Mouse (Mus musculus): ENCODE data around the gene Iqcn. TPM values are rescaled to one million over a fixed set of nuclear protein-coding genes. Genes with fewer than 3 reads are reported as not detected.

Iqcn gene
- polyA plus RNA-seq, 1 experiment from 2014 or later = 0.05 TPM

DNA sequence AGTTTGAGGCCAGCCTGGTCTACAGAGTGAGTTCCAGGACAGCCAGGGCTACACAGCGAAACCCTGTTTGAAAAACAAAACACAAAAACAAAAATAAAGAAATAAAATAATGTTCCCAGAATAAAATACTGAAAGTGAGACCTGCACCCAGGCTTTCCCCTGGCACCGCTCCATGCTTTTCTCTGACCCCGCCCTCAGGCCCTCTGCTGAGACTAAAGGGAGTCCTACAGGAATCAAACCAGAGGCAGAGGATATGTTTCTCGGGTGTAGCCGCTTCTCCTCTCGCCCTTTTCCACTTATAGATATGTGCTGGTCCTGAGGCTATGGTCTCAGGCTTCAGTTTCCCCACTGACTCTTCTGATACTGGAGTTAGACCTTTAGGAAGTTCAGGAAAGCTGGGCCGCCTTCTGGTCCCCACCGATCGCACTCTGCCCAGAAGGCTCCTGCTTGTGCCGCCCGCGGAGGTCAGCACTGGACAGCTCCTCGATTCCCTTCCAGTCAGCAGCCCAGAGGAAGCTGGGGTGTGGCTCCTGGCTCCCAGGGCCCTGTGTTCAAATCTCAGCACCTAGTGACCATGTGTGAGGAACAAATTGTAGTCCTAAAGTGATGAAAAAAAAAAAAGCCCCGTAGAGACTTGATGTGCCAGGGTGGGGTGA is 22.7 kb downstream of the Iqcn start:
- H3K27me3 ChIP-seq (ENCODE audit: control insufficient read depth, insufficient read depth, low read length) = peaks cover 19% of the 10 kb centered on the region
- no peak for ATAC-seq (ENCODE audit: low FRiP score, low TSS enrichment)
- DNase-seq = no peak
- H3K4me1 ChIP-seq (ENCODE audit: control insufficient read depth, insufficient read depth, low read length) = no peaks in the 10 kb centered on the region
- H3K4me3 ChIP-seq (replicated peaks; ENCODE audit: low read depth, low read length) = no peak overlapping the region
- no peak overlapping the region for H3K4me2 ChIP-seq (ENCODE audit: low read length)
- H3K9ac ChIP-seq (replicated peaks; ENCODE audit: low read length) = no peak overlapping the region
- no peaks in the 10 kb centered on the region for H3K9me3 ChIP-seq (ENCODE audit: control insufficient read depth, low read length)
- 33% methylated on average over 14 of the region's 14 CpGs for WGBS
- no peaks in the 10 kb centered on the region for H3K36me3 ChIP-seq (ENCODE audit: control insufficient read depth, insufficient read depth, low read length)
- no peak overlapping the region for H3K27ac ChIP-seq (replicated peaks; ENCODE audit: low read depth, low read length)

GRCm38 (mm10) chr8:70726721-70727120 is 23.5 kb downstream of the Iqcn start:
- no peak overlapping the region for H3K9ac ChIP-seq (replicated peaks; ENCODE audit: low read length)
- no peaks in the 10 kb centered on the region for H3K9me3 ChIP-seq (ENCODE audit: control insufficient read depth, low read length)
- H3K4me2 ChIP-seq (ENCODE audit: low read length) = no peak overlapping the region

GRCm38 (mm10) chr8:70729808-70730475 is 26.7 kb downstream of the Iqcn start:
- DNase-seq (no peak), ATAC-seq (ENCODE audit: low FRiP score, low TSS enrichment) (no peak)
- no peak overlapping the region for H3K4me3 ChIP-seq (replicated peaks; ENCODE audit: low read depth, low read length)
- no peaks in the 10 kb centered on the region for H3K36me3 ChIP-seq (ENCODE audit: control insufficient read depth, insufficient read depth, low read length)
- H3K9me3 ChIP-seq (ENCODE audit: control insufficient read depth, low read length) = no peaks in the 10 kb centered on the region
- WGBS = 6% methylated on average over 34 of the region's 34 CpGs
- H3K9ac ChIP-seq (replicated peaks; ENCODE audit: low read length) = 0 out of 2 replicates have a peak overlapping the region, but pooled peaks have one; percentile 12
- H3K27me3 ChIP-seq (ENCODE audit: control insufficient read depth, insufficient read depth, low read length) = peaks cover 23% of the 10 kb centered on the region
- H3K4me2 ChIP-seq (ENCODE audit: low read length) = peak overlapping the region; percentile 38
- no peak overlapping the region for H3K27ac ChIP-seq (replicated peaks; ENCODE audit: low read depth, low read length)
- H3K4me1 ChIP-seq (ENCODE audit: control insufficient read depth, insufficient read depth, low read length) = no peaks in the 10 kb centered on the region

More at GRCm38 (mm10) chr8:70726721-70727120, 23.5 kb downstream of the Iqcn start:
- DNase-seq = no peak
- Histone ChIP-seq H3K36me3 (ENCODE audit: control insufficient read depth, insufficient read depth, low read length) (no peaks in the 10 kb centered on the region), H3K27me3 (ENCODE audit: control insufficient read depth, insufficient read depth, low read length) (peaks cover 19% of the 10 kb centered on the region), H3K4me3 (replicated peaks; ENCODE audit: low read depth, low read length) (no peak overlapping the region), H3K4me1 (ENCODE audit: control insufficient read depth, insufficient read depth, low read length) (no peaks in the 10 kb centered on the region), H3K27ac (replicated peaks; ENCODE audit: low read depth, low read length) (no peak overlapping the region)
- no peak for ATAC-seq (ENCODE audit: low FRiP score, low TSS enrichment)
- WGBS = 46% methylated on average over 11 of the region's 11 CpGs

DNA sequence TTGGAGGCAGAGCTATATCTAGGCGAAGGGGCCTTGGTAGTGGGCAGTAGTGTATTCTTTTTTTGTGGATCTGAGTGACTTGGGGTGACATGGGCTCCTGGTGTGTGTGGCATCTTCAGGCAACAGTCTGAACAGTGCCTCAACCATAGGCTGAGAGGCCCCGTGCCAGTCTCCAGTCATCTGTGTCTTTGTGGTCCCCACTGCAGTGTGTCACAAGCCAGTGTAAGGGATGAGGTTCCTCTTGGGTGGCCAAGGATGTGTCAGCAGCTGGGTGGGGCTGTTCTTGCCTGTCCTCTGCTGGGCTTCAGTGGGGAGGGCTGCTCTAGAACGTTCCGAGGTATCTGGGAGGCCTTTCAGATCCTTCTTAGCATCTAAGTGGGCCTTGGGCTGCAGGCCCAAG is 27.7 kb downstream of the Iqcn start:
- H3K9me3 ChIP-seq (ENCODE audit: control insufficient read depth, low read length) = no peaks in the 10 kb centered on the region
- WGBS = 83% methylated on average over 4 of the region's 4 CpGs
- H3K4me3 ChIP-seq (replicated peaks; ENCODE audit: low read depth, low read length) = no peak overlapping the region
- DNase-seq (no peak), ATAC-seq (ENCODE audit: low FRiP score, low TSS enrichment) (no peak)
- H3K4me1 ChIP-seq (ENCODE audit: control insufficient read depth, insufficient read depth, low read length) = no peaks in the 10 kb centered on the region
- H3K4me2 ChIP-seq (ENCODE audit: low read length) = no peak overlapping the region
- H3K36me3 ChIP-seq (ENCODE audit: control insufficient read depth, insufficient read depth, low read length) = no peaks in the 10 kb centered on the region
- no peak overlapping the region for H3K27ac ChIP-seq (replicated peaks; ENCODE audit: low read depth, low read length)
- H3K9ac ChIP-seq (replicated peaks; ENCODE audit: low read length) = no peak overlapping the region
- peaks cover 23% of the 10 kb centered on the region for H3K27me3 ChIP-seq (ENCODE audit: control insufficient read depth, insufficient read depth, low read length)

DNA sequence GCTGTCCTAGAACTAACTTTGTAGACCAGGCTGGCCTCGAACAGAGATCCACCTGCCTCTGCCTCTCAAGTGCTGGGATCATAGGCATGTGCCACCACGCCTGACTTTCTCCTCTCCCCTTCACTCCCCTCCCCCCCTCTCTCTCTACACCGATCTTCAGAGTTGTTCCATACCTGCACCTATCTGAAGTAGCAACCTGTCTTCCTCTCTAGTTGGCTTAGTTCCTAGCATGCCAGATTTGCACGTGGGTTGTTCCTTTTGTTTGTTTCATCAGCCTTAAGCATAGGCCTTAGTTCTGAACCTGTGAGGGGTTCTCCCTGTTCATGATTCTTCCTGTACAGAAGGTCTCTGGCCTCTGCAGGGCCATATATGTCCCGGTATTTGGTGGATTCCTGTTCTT is 34.4 kb downstream of the Iqcn start:
- ATAC-seq (ENCODE audit: low FRiP score, low TSS enrichment) = no peak
- H3K4me1 ChIP-seq (ENCODE audit: control insufficient read depth, insufficient read depth, low read length) = no peaks in the 10 kb centered on the region
- H3K4me3 ChIP-seq (replicated peaks; ENCODE audit: low read depth, low read length) = no peak overlapping the region
- H3K4me2 ChIP-seq (ENCODE audit: low read length) = no peak overlapping the region
- no peaks in the 10 kb centered on the region for H3K36me3 ChIP-seq (ENCODE audit: control insufficient read depth, insufficient read depth, low read length)
- H3K27me3 ChIP-seq (ENCODE audit: control insufficient read depth, insufficient read depth, low read length) = peaks cover 6% of the 10 kb centered on the region; the same call in 1 of the 2 replicates
- WGBS = 72% methylated on average over 5 of the region's 5 CpGs
- DNase-seq = no peak
- H3K9me3 ChIP-seq (ENCODE audit: control insufficient read depth, low read length) = no peaks in the 10 kb centered on the region
- H3K9ac ChIP-seq (replicated peaks; ENCODE audit: low read length) = no peak overlapping the region
- H3K27ac ChIP-seq (replicated peaks; ENCODE audit: low read depth, low read length) = no peak overlapping the region

GRCm38 (mm10) chr8:70738211-70738610 is 35.0 kb downstream of the Iqcn start:
- no peaks in the 10 kb centered on the region for H3K9me3 ChIP-seq (ENCODE audit: control insufficient read depth, low read length)
- no peak overlapping the region for H3K4me2 ChIP-seq (ENCODE audit: low read length)
- H3K4me1 ChIP-seq (ENCODE audit: control insufficient read depth, insufficient read depth, low read length) = 0 out of 2 replicates have a peak, but pooled peaks cover under 1% of the 10 kb centered on the region
- DNase-seq (no peak), ATAC-seq (ENCODE audit: low FRiP score, low TSS enrichment) (no peak)
- no peaks in the 10 kb centered on the region for H3K36me3 ChIP-seq (ENCODE audit: control insufficient read depth, insufficient read depth, low read length)
- peaks cover 11% of the 10 kb centered on the region for H3K27me3 ChIP-seq (ENCODE audit: control insufficient read depth, insufficient read depth, low read length)
- H3K4me3 ChIP-seq (replicated peaks; ENCODE audit: low read depth, low read length) = no peak overlapping the region
- 75% methylated on average over 3 of the region's 3 CpGs for WGBS
- no peak overlapping the region for H3K27ac ChIP-seq (replicated peaks; ENCODE audit: low read depth, low read length)
- no peak overlapping the region for H3K9ac ChIP-seq (replicated peaks; ENCODE audit: low read length)

DNA sequence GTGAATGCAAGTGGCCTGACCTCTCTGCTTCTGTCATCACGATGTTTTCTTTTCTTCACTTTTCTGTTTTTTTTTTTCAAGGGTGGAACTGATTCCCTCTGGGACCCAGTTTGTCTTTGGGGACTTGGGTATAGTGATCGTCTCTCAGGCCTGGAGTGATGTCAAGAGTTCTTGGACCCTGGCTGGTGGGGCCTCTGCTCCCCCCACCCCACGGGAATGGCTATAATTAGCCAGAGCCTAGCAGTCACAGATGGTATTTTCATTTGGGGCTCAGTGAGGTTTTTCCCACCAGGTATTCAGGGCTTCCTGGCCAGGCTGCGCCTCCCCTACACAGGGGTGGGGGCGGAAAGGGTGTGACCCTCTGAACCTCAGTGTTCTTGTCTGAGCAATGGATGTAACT is 38.4 kb downstream of the Iqcn start:
- 67% methylated on average over 5 of the region's 5 CpGs for WGBS
- H3K36me3 ChIP-seq (ENCODE audit: control insufficient read depth, insufficient read depth, low read length) = no peaks in the 10 kb centered on the region
- no peak overlapping the region for H3K4me3 ChIP-seq (replicated peaks; ENCODE audit: low read depth, low read length)
- 0 out of 2 replicates have a peak, but pooled peaks cover 3% of the 10 kb centered on the region for H3K4me1 ChIP-seq (ENCODE audit: control insufficient read depth, insufficient read depth, low read length)
- ATAC-seq (ENCODE audit: low FRiP score, low TSS enrichment) = peak; percentile 10; the same call in 1 of the 2 replicates
- H3K9ac ChIP-seq (replicated peaks; ENCODE audit: low read length) = no peak overlapping the region
- H3K4me2 ChIP-seq (ENCODE audit: low read length) = no peak overlapping the region
- no peak overlapping the region for H3K27ac ChIP-seq (replicated peaks; ENCODE audit: low read depth, low read length)
- peaks cover 28% of the 10 kb centered on the region for H3K27me3 ChIP-seq (ENCODE audit: control insufficient read depth, insufficient read depth, low read length)
- H3K9me3 ChIP-seq (ENCODE audit: control insufficient read depth, low read length) = no peaks in the 10 kb centered on the region
- no peak for DNase-seq

DNA sequence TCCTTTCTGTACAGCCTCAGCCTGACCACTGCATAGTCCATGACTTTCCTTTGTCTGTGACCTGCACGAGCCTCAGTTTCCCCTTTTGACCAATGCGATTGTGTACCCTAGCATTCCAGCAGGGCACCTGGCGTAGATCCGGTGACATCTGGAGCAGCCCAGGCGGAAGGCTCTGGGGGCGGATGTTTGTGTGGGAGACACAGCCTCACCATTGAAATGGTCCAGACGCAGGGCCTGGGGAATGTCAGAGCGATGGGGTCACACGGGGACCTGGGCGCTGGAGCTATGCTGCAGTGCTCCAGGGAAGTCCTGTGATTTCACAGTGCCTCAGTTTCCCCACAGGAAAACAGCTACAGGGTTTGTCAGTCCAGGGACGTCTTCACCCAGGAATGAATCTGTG is 38.9 kb downstream of the Iqcn start:
- Histone ChIP-seq H3K27me3 (ENCODE audit: control insufficient read depth, insufficient read depth, low read length) (peaks cover 28% of the 10 kb centered on the region), H3K36me3 (ENCODE audit: control insufficient read depth, insufficient read depth, low read length) (no peaks in the 10 kb centered on the region), H3K9me3 (ENCODE audit: control insufficient read depth, low read length) (no peaks in the 10 kb centered on the region), H3K4me3 (replicated peaks; ENCODE audit: low read depth, low read length) (no peak overlapping the region), H3K4me2 (ENCODE audit: low read length) (no peak overlapping the region), H3K27ac (replicated peaks; ENCODE audit: low read depth, low read length) (no peak overlapping the region), H3K4me1 (ENCODE audit: control insufficient read depth, insufficient read depth, low read length) (0 out of 2 replicates have a peak, but pooled peaks cover 3% of the 10 kb centered on the region), H3K9ac (replicated peaks; ENCODE audit: low read length) (no peak overlapping the region)
- WGBS = 81% methylated on average over 11 of the region's 11 CpGs
- ATAC-seq (ENCODE audit: low FRiP score, low TSS enrichment) (0 out of 2 replicates have a peak, but pooled peaks have one; percentile 39), DNase-seq (no peak)

All from midbrain, embryonic 14.5 days (tissue).